Mouse (Mus musculus) MEL (cell line): Measurements from ENCODE around the gene Odf3b.

ENCODE experiments used
- CTCF ChIP-seq, 3 experiments: IDR thresholded peaks in 2 of 3; conservative IDR thresholded peaks in 1 of 3; 2 replicates each; pipeline ENCODE4 v1.5.1; 2011 to 2012; ENCODE audit warnings: low read length in 3 of 3, low read depth in 2 of 3, mild to moderate bottlenecking in 2 of 3, improper control_type of control experiment in 1 of 3, inconsistent platforms in 1 of 3, mixed read lengths in 1 of 3, moderate library complexity in 1 of 3; ENCODE audit not compliant: control insufficient read depth in 1 of 3, insufficient read depth in 1 of 3, poor library complexity in 1 of 3, severe bottlenecking in 1 of 3
- MAFK ChIP-seq: IDR thresholded peaks from 2 replicates; pipeline ENCODE4 v1.6.1; 2011; ENCODE audit warnings: low read depth, mild to moderate bottlenecking, low read length, improper control_type of control experiment, borderline replicate concordance
- MAX ChIP-seq: IDR thresholded peaks from 2 replicates; pipeline ENCODE4 v1.6.1; 2011; ENCODE audit warnings: low read length, improper control_type of control experiment
- SIN3A ChIP-seq: IDR thresholded peaks from 2 replicates; pipeline ENCODE4 v1.6.1; 2012; ENCODE audit warnings: low read length, improper control_type of control experiment, inconsistent platforms
- SMC3 ChIP-seq: IDR thresholded peaks from 2 replicates; pipeline ENCODE4 v1.6.1; 2011; ENCODE audit warnings: low read depth, low read length, improper control_type of control experiment
- ZMIZ1 ChIP-seq: IDR thresholded peaks from 2 replicates; pipeline ENCODE4 v1.6.1; 2012; ENCODE audit warnings: low read depth, mild to moderate bottlenecking, inconsistent platforms, low read length, improper control_type of control experiment, moderate library complexity

DNA sequence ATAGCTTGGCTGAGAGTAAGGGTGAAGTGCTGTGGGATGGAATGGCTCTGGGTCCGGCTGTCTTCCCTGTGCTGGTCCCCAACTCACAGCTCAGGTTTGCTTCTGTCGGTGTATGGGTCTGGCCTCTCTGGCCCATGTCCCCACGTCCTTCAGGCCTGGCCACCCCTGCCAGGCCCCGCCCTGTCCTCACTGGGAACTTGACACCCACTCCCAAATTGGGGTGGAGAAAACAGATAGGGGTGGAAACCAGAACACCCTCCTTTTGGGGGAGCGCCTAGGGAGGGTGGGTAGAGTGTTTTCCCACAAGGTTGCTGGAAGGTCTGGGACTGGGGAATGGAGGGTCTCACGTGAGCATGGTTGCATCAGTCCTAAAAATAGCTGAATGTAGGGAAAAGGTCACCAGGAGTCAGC is 46.6 kb upstream of the Odf3b start, which contains the start of gene Cpt1b:
- no peak for TF ChIP-seq MAFK
- TF ChIP-seq SMC3 = no peak
- TF ChIP-seq MAX = no peak
- no peak for TF ChIP-seq SIN3A
- no peak for TF ChIP-seq CTCF (IDR thresholded peaks at IDR 0.05 in 2 of 3, conservative IDR thresholded peaks at IDR 0.05 in 1 of 3; ENCODE audit: control insufficient read depth in 1 of 3, insufficient read depth in 1 of 3, low read depth in 2 of 3, low read length in 3 of 3, poor library complexity in 1 of 3, severe bottlenecking in 1 of 3)
- TF ChIP-seq ZMIZ1 = no peak
